Mouse (Mus musculus): ENCODE measurements around the gene Coq5. TPM values are rescaled to one million over a fixed set of nuclear protein-coding genes. Genes with fewer than 3 reads are reported as not detected.
"Not testable (repeated sequence)": the region's sequence is repeated elsewhere in the genome, so short reads cannot be mapped to it uniquely, and the experiment has no call there.

The Coq5 gene
- polyA plus RNA-seq, 1 experiment from 2014 or later: 61.4 TPM

- H3K27ac ChIP-seq (ENCODE audit: low read depth, low read length): peak overlapping the region; percentile 94
- H3K9ac ChIP-seq (ENCODE audit: low read depth, low read length): peak overlapping the region; percentile 86
- peak; percentile 3; the same call in 1 of the 2 replicates for ATAC-seq
- H3K4me2 ChIP-seq (ENCODE audit: low read length): peak overlapping the region; percentile 68
- under 1% methylated on average over 46 of the region's 46 CpGs for WGBS
- peaks cover 18% of the 10 kb centered on the region for H3K4me1 ChIP-seq (ENCODE audit: control insufficient read depth, insufficient read depth, low read depth, low read length)
- no peaks in the 10 kb centered on the region for H3K27me3 ChIP-seq (replicated peaks; ENCODE audit: control insufficient read depth, insufficient read depth, low read length)
- H3K36me3 ChIP-seq (ENCODE audit: control insufficient read depth, insufficient read depth, low read length): peaks cover 16% of the 10 kb centered on the region
- H3K9me3 ChIP-seq (ENCODE audit: control insufficient read depth, low read length): no peaks in the 10 kb centered on the region
- H3K4me3 ChIP-seq (ENCODE audit: low read length): peak overlapping the region; percentile 88
Measured at GRCm38 (mm10) chr5:115300035-115300744, 20.7 kb downstream of the Coq5 start.

GRCm38 (mm10) chr5:115300792-115301614 is 21.5 kb downstream of the Coq5 start, which contains the start of gene Dynll1:
Gene Dynll1 (minus strand): TSS chr5:115300999.
- Histone ChIP-seq H3K36me3 (ENCODE audit: control insufficient read depth, insufficient read depth, low read length) (peaks cover 13% of the 10 kb centered on the region), H3K27me3 (replicated peaks; ENCODE audit: control insufficient read depth, insufficient read depth, low read length) (no peaks in the 10 kb centered on the region), H3K4me3 (ENCODE audit: low read length) (peak within 1 kb of the TSS; percentile 88), H3K27ac (ENCODE audit: low read depth, low read length) (peak within 1 kb of the TSS; percentile 94), H3K9me3 (ENCODE audit: control insufficient read depth, low read length) (no peaks in the 10 kb centered on the region), H3K9ac (ENCODE audit: low read depth, low read length) (peak within 1 kb of the TSS; percentile 86), H3K4me2 (ENCODE audit: low read length) (peak within 1 kb of the TSS; percentile 68), H3K4me1 (ENCODE audit: control insufficient read depth, insufficient read depth, low read depth, low read length) (peaks cover 18% of the 10 kb centered on the region)
- WGBS: under 1% methylated on average over 54 of the region's 66 CpGs
- ATAC-seq: peak; percentile 98

- peak overlapping the region; percentile 66 for H3K4me2 ChIP-seq (ENCODE audit: low read length)
- no peaks in the 10 kb centered on the region for H3K27me3 ChIP-seq (replicated peaks; ENCODE audit: control insufficient read depth, insufficient read depth, low read length)
- 24% methylated on average over 13 of the region's 13 CpGs for WGBS
- peak overlapping the region; percentile 74 for H3K9ac ChIP-seq (ENCODE audit: low read depth, low read length)
- no peak for ATAC-seq
- no peaks in the 10 kb centered on the region for H3K9me3 ChIP-seq (ENCODE audit: control insufficient read depth, low read length)
- H3K4me3 ChIP-seq (ENCODE audit: low read length): peak overlapping the region; percentile 88
- peaks cover 18% of the 10 kb centered on the region for H3K4me1 ChIP-seq (ENCODE audit: control insufficient read depth, insufficient read depth, low read depth, low read length)
- peak overlapping the region; percentile 76 for H3K27ac ChIP-seq (ENCODE audit: low read depth, low read length)
- H3K36me3 ChIP-seq (ENCODE audit: control insufficient read depth, insufficient read depth, low read length): peaks cover 10% of the 10 kb centered on the region
Measured at GRCm38 (mm10) chr5:115301615-115302014, 22.1 kb downstream of the Coq5 start.

- ATAC-seq; H3K27ac ChIP-seq (ENCODE audit: low read depth, low read length); H3K27me3 ChIP-seq (replicated peaks; ENCODE audit: control insufficient read depth, insufficient read depth, low read length); H3K9ac ChIP-seq (ENCODE audit: low read depth, low read length); H3K4me3 ChIP-seq (ENCODE audit: low read length); H3K9me3 ChIP-seq (ENCODE audit: control insufficient read depth, low read length); H3K36me3 ChIP-seq (ENCODE audit: control insufficient read depth, insufficient read depth, low read length): not testable (repeated sequence)
- 86% methylated on average over 5 of the region's 7 CpGs for WGBS
- Histone ChIP-seq H3K4me2 (ENCODE audit: low read length) (peak overlapping the region; percentile 66), H3K4me1 (ENCODE audit: control insufficient read depth, insufficient read depth, low read depth, low read length) (peaks cover 18% of the 10 kb centered on the region)
Measured at GRCm38 (mm10) chr5:115302190-115302589, 22.7 kb downstream of the Coq5 start.

GRCm38 (mm10) chr5:115312354-115312753 is 32.9 kb downstream of the Coq5 start:
- no peaks in the 10 kb centered on the region for H3K27me3 ChIP-seq (replicated peaks; ENCODE audit: control insufficient read depth, insufficient read depth, low read length)
- WGBS: 85% methylated on average over 4 of the region's 4 CpGs
- no peak for ATAC-seq

GRCm38 (mm10) chr5:115312816-115313667 is 33.6 kb downstream of the Coq5 start:
- no peak for ATAC-seq
- WGBS: 79% methylated on average over 10 of the region's 10 CpGs

More at GRCm38 (mm10) chr5:115312354-115312753, 32.9 kb downstream of the Coq5 start:
- Histone ChIP-seq H3K36me3 (ENCODE audit: control insufficient read depth, insufficient read depth, low read length) (0 out of 2 replicates have a peak, but pooled peaks cover 4% of the 10 kb centered on the region), H3K9me3 (ENCODE audit: control insufficient read depth, low read length) (no peaks in the 10 kb centered on the region), H3K27ac (ENCODE audit: low read depth, low read length) (no peak overlapping the region), H3K4me2 (ENCODE audit: low read length) (no peak overlapping the region), H3K4me1 (ENCODE audit: control insufficient read depth, insufficient read depth, low read depth, low read length) (peaks cover 5% of the 10 kb centered on the region), H3K9ac (ENCODE audit: low read depth, low read length) (no peak overlapping the region), H3K4me3 (ENCODE audit: low read length) (no peak overlapping the region)

GRCm38 (mm10) chr5:115313668-115313943 is 34.1 kb downstream of the Coq5 start:
- Histone ChIP-seq H3K9ac (ENCODE audit: low read depth, low read length) (no peak overlapping the region; the same call in 1 of the 2 replicates), H3K9me3 (ENCODE audit: control insufficient read depth, low read length) (no peaks in the 10 kb centered on the region), H3K27me3 (replicated peaks; ENCODE audit: control insufficient read depth, insufficient read depth, low read length) (no peaks in the 10 kb centered on the region), H3K4me2 (ENCODE audit: low read length) (no peak overlapping the region), H3K36me3 (ENCODE audit: control insufficient read depth, insufficient read depth, low read length) (no peaks in the 10 kb centered on the region), H3K27ac (ENCODE audit: low read depth, low read length) (no peak overlapping the region), H3K4me3 (ENCODE audit: low read length) (no peak overlapping the region), H3K4me1 (ENCODE audit: control insufficient read depth, insufficient read depth, low read depth, low read length) (peaks cover 14% of the 10 kb centered on the region)
- ATAC-seq: no peak
- WGBS: 44% methylated on average over 5 of the region's 5 CpGs

More at GRCm38 (mm10) chr5:115312816-115313667, 33.6 kb downstream of the Coq5 start:
- Histone ChIP-seq H3K27ac (ENCODE audit: low read depth, low read length) (no peak overlapping the region), H3K9me3 (ENCODE audit: control insufficient read depth, low read length) (no peaks in the 10 kb centered on the region), H3K4me1 (ENCODE audit: control insufficient read depth, insufficient read depth, low read depth, low read length) (peaks cover 9% of the 10 kb centered on the region), H3K27me3 (replicated peaks; ENCODE audit: control insufficient read depth, insufficient read depth, low read length) (no peaks in the 10 kb centered on the region), H3K9ac (ENCODE audit: low read depth, low read length) (no peak overlapping the region; the same call in 1 of the 2 replicates), H3K4me3 (ENCODE audit: low read length) (no peak overlapping the region), H3K4me2 (ENCODE audit: low read length) (no peak overlapping the region), H3K36me3 (ENCODE audit: control insufficient read depth, insufficient read depth, low read length) (0 out of 2 replicates have a peak, but pooled peaks cover 4% of the 10 kb centered on the region)

- H3K27me3 ChIP-seq (replicated peaks; ENCODE audit: control insufficient read depth, insufficient read depth, low read length): no peaks in the 10 kb centered on the region
- peak overlapping the region; percentile 25 for H3K27ac ChIP-seq (ENCODE audit: low read depth, low read length)
- H3K4me3 ChIP-seq (ENCODE audit: low read length): no peak overlapping the region
- H3K36me3 ChIP-seq (ENCODE audit: control insufficient read depth, insufficient read depth, low read length): no peaks in the 10 kb centered on the region
- no peak overlapping the region for H3K4me2 ChIP-seq (ENCODE audit: low read length)
- peaks cover 20% of the 10 kb centered on the region for H3K4me1 ChIP-seq (ENCODE audit: control insufficient read depth, insufficient read depth, low read depth, low read length)
- peak; percentile 37; the same call in 1 of the 2 replicates for ATAC-seq
- peak overlapping the region; percentile 47 for H3K9ac ChIP-seq (ENCODE audit: low read depth, low read length)
- 7% methylated on average over 14 of the region's 14 CpGs for WGBS
- no peaks in the 10 kb centered on the region for H3K9me3 ChIP-seq (ENCODE audit: control insufficient read depth, low read length)
Measured at GRCm38 (mm10) chr5:115316968-115317644, 37.6 kb downstream of the Coq5 start.
